Mouse (Mus musculus): ENCODE measurements at regions not wholly inside any gene's neighbourhood (a gene's known extent, or its start where the extent isn't known, plus 50 kb on each side); places are given as distances from the start of the nearest gene placed in this dataset.

DNA sequence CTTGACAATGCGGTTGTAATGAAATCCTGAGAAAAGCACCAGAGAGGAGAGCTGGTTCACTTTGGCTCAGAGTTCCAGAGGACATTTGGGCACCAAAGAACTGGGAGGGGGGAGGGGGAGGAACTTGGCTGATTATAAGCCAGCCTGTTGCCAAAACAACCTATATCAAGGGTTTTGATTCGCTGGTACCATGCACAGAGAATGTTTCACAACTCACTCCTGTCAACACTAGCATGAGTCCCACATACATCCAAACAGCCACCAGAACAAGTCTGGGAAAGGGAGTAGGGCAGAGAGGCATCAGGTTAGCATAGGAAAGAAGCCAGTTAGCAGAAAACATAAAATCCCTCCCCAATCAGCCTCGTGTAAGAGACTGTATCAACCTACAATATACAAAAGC lies 479.3 kb upstream of the Hs6st1 start:
- Histone ChIP-seq H3ac (ENCODE audit: control insufficient read depth, insufficient read length, low read depth) (no peak overlapping the region), H3K79me2 (ENCODE audit: control insufficient read depth, insufficient read depth) (no peaks in the 10 kb centered on the region), H3K36me3 (ENCODE audit: control insufficient read depth, insufficient read depth) (no peaks in the 10 kb centered on the region), H3K79me3 (ENCODE audit: low read depth) (no peaks in the 10 kb centered on the region), H3K4me3 (ENCODE audit: insufficient read depth, poor library complexity, severe bottlenecking) (no peak overlapping the region), H3K27me3 (ENCODE audit: control insufficient read depth, insufficient read depth, insufficient read length) (no peaks in the 10 kb centered on the region)
- no peak for TF ChIP-seq FOSL1 (IDR thresholded peaks at IDR 0.05; ENCODE audit: insufficient read depth, low read length, poor library complexity, severe bottlenecking)
- TF ChIP-seq CEBPB (IDR thresholded peaks at IDR 0.05; ENCODE audit: low read depth): no peak
- TF ChIP-seq USF1 (IDR thresholded peaks at IDR 0.05; ENCODE audit: low read depth): no peak
- TF ChIP-seq MAX (IDR thresholded peaks at IDR 0.05): no peak

DNA sequence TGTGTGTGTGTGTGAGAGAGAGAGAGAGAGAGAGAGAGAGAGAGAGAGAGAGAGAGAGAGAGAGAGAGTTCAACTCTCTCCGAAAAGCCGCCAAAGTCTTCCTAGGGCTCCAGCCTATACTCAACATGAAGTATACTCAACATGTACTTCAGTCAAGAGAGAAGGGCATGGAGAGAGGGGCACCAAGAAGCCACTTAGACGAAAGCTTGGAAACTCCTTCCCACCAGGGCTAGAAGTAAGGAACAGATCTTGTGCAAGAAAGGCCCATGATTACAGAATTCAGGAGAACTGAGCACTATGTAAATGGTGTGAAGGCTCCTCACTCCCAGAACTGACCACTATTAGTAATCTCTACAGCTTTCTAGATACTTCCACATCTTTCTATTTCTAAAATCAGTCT lies 467.4 kb upstream of the Hs6st1 start:
- no peaks in the 10 kb centered on the region for H3K79me2 ChIP-seq (ENCODE audit: control insufficient read depth, insufficient read depth)
- TF ChIP-seq USF1 (IDR thresholded peaks at IDR 0.05; ENCODE audit: low read depth): no peak
- TF ChIP-seq MYOG (IDR thresholded peaks at IDR 0.05; ENCODE audit: control insufficient read depth, extremely low read depth, insufficient read length): no peak
- no peak for TF ChIP-seq MAX (IDR thresholded peaks at IDR 0.05)
- TF ChIP-seq MYOD1 (IDR thresholded peaks at IDR 0.05; ENCODE audit: control insufficient read depth, insufficient read length, low read depth): no peak
- no peak for TF ChIP-seq FOSL1 (IDR thresholded peaks at IDR 0.05; ENCODE audit: insufficient read depth, low read length, poor library complexity, severe bottlenecking)
- TF ChIP-seq CTCF (IDR thresholded peaks at IDR 0.05; ENCODE audit: control insufficient read depth, insufficient read depth, insufficient read length): no peak
- TF ChIP-seq CEBPB (IDR thresholded peaks at IDR 0.05; ENCODE audit: low read depth): no peak
- H3K79me3 ChIP-seq (ENCODE audit: low read depth): no peaks in the 10 kb centered on the region
- no peaks in the 10 kb centered on the region for H3K27me3 ChIP-seq (ENCODE audit: control insufficient read depth, insufficient read depth, insufficient read length)
- no peak overlapping the region for H3K4me3 ChIP-seq (ENCODE audit: insufficient read depth, poor library complexity, severe bottlenecking)
- H3ac ChIP-seq (ENCODE audit: control insufficient read depth, insufficient read length, low read depth): no peak overlapping the region
- no peaks in the 10 kb centered on the region for H3K36me3 ChIP-seq (ENCODE audit: control insufficient read depth, insufficient read depth)

DNA sequence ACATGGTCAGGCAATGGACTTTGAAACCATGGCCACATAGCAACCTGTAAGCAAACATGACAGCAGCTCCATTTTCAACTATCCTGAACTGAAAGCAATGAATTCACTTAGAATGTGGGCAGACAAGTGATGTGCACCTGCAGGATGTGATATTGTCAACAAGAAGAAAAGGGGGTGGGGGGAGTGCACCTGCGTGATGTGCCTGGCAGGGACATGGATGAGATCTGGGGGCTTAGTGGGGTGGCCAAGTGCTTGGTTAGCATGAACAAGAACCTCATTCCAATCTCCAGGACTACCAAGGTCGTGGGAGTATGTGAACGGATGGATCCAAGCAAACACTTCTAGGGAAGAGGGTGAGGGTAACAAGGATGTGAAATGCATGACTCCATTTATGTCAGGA lies 453.1 kb upstream of the Hs6st1 start:
- Histone ChIP-seq H3ac (ENCODE audit: control insufficient read depth, insufficient read length, low read depth) (no peak overlapping the region), H3K36me3 (ENCODE audit: control insufficient read depth, insufficient read depth) (no peaks in the 10 kb centered on the region), H3K27me3 (ENCODE audit: control insufficient read depth, insufficient read depth, insufficient read length) (no peaks in the 10 kb centered on the region), H3K79me2 (ENCODE audit: control insufficient read depth, insufficient read depth) (no peaks in the 10 kb centered on the region), H3K79me3 (ENCODE audit: low read depth) (no peaks in the 10 kb centered on the region), H3K4me3 (ENCODE audit: insufficient read depth, poor library complexity, severe bottlenecking) (no peak overlapping the region)
- TF ChIP-seq MYOG (IDR thresholded peaks at IDR 0.05; ENCODE audit: control insufficient read depth, extremely low read depth, insufficient read length): no peak
- TF ChIP-seq FOSL1 (IDR thresholded peaks at IDR 0.05; ENCODE audit: insufficient read depth, low read length, poor library complexity, severe bottlenecking): no peak

DNA sequence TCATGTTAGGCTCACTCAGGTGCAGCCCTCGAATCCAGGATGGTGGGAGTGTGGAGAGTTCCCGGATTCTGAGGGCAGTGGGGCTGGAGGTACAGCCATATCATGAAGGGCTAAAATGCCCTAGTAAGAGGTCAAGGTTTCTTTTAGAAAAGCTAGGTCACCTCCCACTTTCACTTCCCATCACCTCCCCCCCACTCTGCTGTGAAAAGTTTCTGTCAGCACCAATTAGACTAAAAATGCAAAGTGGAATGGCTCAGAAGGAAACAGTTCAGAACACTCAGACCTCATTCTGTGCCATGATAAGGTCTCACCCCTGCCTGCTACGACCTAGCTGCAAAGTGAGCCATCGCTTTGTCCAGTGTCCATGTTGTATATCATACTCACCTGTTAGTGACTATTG lies 448.7 kb upstream of the Hs6st1 start:
- Histone ChIP-seq H3K79me2 (ENCODE audit: control insufficient read depth, insufficient read depth) (no peaks in the 10 kb centered on the region), H3K4me3 (ENCODE audit: insufficient read depth, poor library complexity, severe bottlenecking) (no peak overlapping the region), H3K27me3 (ENCODE audit: control insufficient read depth, insufficient read depth, insufficient read length) (no peaks in the 10 kb centered on the region), H3ac (ENCODE audit: control insufficient read depth, insufficient read length, low read depth) (no peak overlapping the region), H3K36me3 (ENCODE audit: control insufficient read depth, insufficient read depth) (no peaks in the 10 kb centered on the region), H3K79me3 (ENCODE audit: low read depth) (no peaks in the 10 kb centered on the region)
- TF ChIP-seq MYOD1 (IDR thresholded peaks at IDR 0.05; ENCODE audit: control insufficient read depth, insufficient read length, low read depth) (no peak), CEBPB (IDR thresholded peaks at IDR 0.05; ENCODE audit: low read depth) (no peak)

DNA sequence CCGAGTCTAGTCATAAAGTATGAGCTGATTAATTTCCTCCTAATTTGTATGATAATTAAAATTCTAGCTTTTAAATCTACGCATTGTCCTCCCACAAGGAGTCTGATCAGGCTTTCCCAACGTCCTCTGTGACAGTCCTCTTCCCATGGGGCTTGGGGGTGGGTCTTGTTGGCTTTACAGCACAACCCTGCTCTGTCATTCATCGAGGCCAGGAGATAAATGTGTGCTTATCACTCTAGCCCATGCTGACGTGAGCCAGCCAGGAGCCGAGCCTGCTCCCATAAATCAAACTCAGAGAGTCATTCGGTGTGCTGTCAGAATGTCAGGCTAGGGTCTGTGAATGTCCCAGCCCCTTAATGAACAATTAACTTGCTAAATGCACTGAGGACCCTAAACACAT lies 425.6 kb upstream of the Hs6st1 start:
- H3ac ChIP-seq (ENCODE audit: control insufficient read depth, insufficient read length, low read depth): no peak overlapping the region
- no peaks in the 10 kb centered on the region for H3K36me3 ChIP-seq (ENCODE audit: control insufficient read depth, insufficient read depth)
- H3K4me3 ChIP-seq (ENCODE audit: insufficient read depth, poor library complexity, severe bottlenecking): no peak overlapping the region
- no peaks in the 10 kb centered on the region for H3K79me2 ChIP-seq (ENCODE audit: control insufficient read depth, insufficient read depth)
- no peaks in the 10 kb centered on the region for H3K79me3 ChIP-seq (ENCODE audit: low read depth)
- H3K27me3 ChIP-seq (ENCODE audit: control insufficient read depth, insufficient read depth, insufficient read length): no peaks in the 10 kb centered on the region
- TF ChIP-seq MYOD1 (IDR thresholded peaks at IDR 0.05; ENCODE audit: control insufficient read depth, insufficient read length, low read depth) (no peak), CEBPB (IDR thresholded peaks at IDR 0.05; ENCODE audit: low read depth) (no peak), MAX (IDR thresholded peaks at IDR 0.05) (no peak), FOSL1 (IDR thresholded peaks at IDR 0.05; ENCODE audit: insufficient read depth, low read length, poor library complexity, severe bottlenecking) (no peak), CTCF (IDR thresholded peaks at IDR 0.05; ENCODE audit: control insufficient read depth, insufficient read depth, insufficient read length) (no peak), MYOG (IDR thresholded peaks at IDR 0.05; ENCODE audit: control insufficient read depth, extremely low read depth, insufficient read length) (no peak), USF1 (IDR thresholded peaks at IDR 0.05; ENCODE audit: low read depth) (no peak)

DNA sequence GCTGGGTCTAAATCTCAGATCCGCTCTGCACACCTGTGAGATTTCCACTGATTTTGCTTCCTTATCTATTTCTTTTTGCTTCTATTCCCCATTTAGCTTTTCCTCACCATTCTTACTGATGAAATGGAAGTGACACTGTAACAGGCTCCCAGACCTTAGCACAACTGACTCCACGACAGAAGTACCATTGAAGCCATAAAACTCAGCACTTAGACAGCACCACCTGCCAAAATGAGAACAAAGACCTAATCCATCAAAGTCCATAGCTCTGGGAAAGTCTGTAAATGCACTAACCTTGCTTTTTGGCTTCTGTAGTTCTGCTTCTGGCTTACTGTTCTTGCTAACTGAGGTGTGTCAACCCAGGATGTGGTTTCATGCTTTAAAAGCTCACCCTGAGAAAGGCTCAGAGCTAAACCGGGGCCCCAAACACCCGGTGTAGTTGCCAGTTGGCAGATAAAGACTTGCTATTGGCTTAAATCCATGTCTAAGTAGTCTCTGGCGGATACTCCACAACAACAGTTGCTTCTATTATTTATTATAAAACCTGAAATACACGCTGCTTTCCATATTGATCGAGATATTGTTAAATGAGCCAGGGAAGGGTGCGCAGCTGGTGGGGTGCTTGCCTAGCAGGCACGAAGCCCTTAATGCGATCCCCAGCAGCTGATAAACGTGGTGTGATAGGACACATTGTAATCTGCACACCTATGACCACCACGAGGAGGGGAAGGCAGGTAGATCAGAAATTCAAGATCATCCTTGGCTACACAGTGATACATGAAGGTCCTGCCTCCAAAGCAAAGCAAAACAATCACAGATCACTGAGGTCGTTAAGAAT lies 414.9 kb upstream of the Hs6st1 start:
- Histone ChIP-seq H3K27me3 (ENCODE audit: control insufficient read depth, insufficient read depth, insufficient read length) (no peaks in the 10 kb centered on the region), H3K4me3 (ENCODE audit: insufficient read depth, poor library complexity, severe bottlenecking) (no peak overlapping the region), H3K36me3 (ENCODE audit: control insufficient read depth, insufficient read depth) (no peaks in the 10 kb centered on the region), H3K79me2 (ENCODE audit: control insufficient read depth, insufficient read depth) (no peaks in the 10 kb centered on the region), H3ac (ENCODE audit: control insufficient read depth, insufficient read length, low read depth) (no peak overlapping the region), H3K79me3 (ENCODE audit: low read depth) (no peaks in the 10 kb centered on the region)
- TF ChIP-seq MYOD1 (IDR thresholded peaks at IDR 0.05; ENCODE audit: control insufficient read depth, insufficient read length, low read depth): no peak
- no peak for TF ChIP-seq CEBPB (IDR thresholded peaks at IDR 0.05; ENCODE audit: low read depth)
- no peak for TF ChIP-seq CTCF (IDR thresholded peaks at IDR 0.05; ENCODE audit: control insufficient read depth, insufficient read depth, insufficient read length)
- no peak for TF ChIP-seq MYOG (IDR thresholded peaks at IDR 0.05; ENCODE audit: control insufficient read depth, extremely low read depth, insufficient read length)
- no peak for TF ChIP-seq FOSL1 (IDR thresholded peaks at IDR 0.05; ENCODE audit: insufficient read depth, low read length, poor library complexity, severe bottlenecking)
- no peak for TF ChIP-seq MAX (IDR thresholded peaks at IDR 0.05)
- TF ChIP-seq USF1 (IDR thresholded peaks at IDR 0.05; ENCODE audit: low read depth): no peak

Data from C2C12 (cell line).